Mouse (Mus musculus): Measurements from ENCODE around the gene Dmbt1.

DNA sequence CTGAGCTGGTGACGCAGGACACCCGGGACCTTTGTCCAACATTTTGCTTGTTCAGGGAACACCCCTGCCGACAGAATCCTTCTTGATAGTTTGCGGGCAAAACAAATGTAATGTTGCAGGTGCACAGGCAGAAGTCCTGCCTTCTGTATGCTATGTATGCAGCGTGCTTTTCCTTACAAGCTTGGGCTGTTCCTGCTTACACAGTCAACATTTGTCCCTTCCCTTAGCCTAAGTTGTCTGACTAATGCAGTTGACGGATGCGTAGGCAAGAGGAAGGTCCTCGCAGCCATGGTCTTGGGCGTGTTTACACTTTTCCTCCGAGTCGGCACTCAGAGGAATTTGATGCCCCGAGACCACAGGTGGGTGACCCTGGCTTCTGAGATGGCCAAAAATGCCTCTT is 46.7 kb upstream of the Dmbt1 start:
- TF ChIP-seq CTCF (IDR thresholded peaks at IDR 0.05 in 2 of 3, conservative IDR thresholded peaks at IDR 0.05 in 1 of 3; ENCODE audit: control insufficient read depth in 1 of 3, insufficient read depth in 1 of 3, low read depth in 2 of 3, low read length in 3 of 3, poor library complexity in 1 of 3, severe bottlenecking in 1 of 3), result no peak
- no peak for TF ChIP-seq HCFC1 (IDR thresholded peaks at IDR 0.05; ENCODE audit: low read depth, low read length)
- TF ChIP-seq POLR2A (IDR thresholded peaks at IDR 0.05; ENCODE audit: control insufficient read depth in 1 of 2, insufficient read depth in 1 of 2, low read depth in 1 of 2, low read length in 2 of 2, poor library complexity in 1 of 2), result no peak
- TF ChIP-seq RAD21 (IDR thresholded peaks at IDR 0.05; ENCODE audit: low read depth, low read length), result no peak
- TF ChIP-seq TCF12 (IDR thresholded peaks at IDR 0.05; ENCODE audit: low read depth, low read length), result no peak
- no peak for TF ChIP-seq MXI1 (IDR thresholded peaks at IDR 0.05; ENCODE audit: low read depth, low read length)
- TF ChIP-seq NRF1 (IDR thresholded peaks at IDR 0.05; ENCODE audit: insufficient read depth, low read depth, low read length, poor library complexity, severe bottlenecking), result no peak
- TF ChIP-seq USF1 (IDR thresholded peaks at IDR 0.05; ENCODE audit: low read depth, low read length), result no peak
- TF ChIP-seq UBTF (IDR thresholded peaks at IDR 0.05; ENCODE audit: borderline replicate concordance, insufficient read depth, low read depth, low read length), result no peak
- TF ChIP-seq GABPA (IDR thresholded peaks at IDR 0.05; ENCODE audit: low read depth, low read length), result no peak
- TF ChIP-seq RCOR1 (IDR thresholded peaks at IDR 0.05; ENCODE audit: low read depth, low read length), result no peak
- no peak for TF ChIP-seq KAT2A (conservative IDR thresholded peaks at IDR 0.05; ENCODE audit: low read depth, low read length)
- no peak for TF ChIP-seq NELFE (IDR thresholded peaks at IDR 0.05; ENCODE audit: low read depth, low read length)
